Mouse (Mus musculus): ENCODE measurements around the gene Samd4b. TPM values are rescaled to one million over a fixed set of nuclear protein-coding genes. Genes with fewer than 3 reads are reported as not detected.
"Not testable (repeated sequence)": the region's sequence is repeated elsewhere in the genome, so short reads cannot be mapped to it uniquely, and the experiment has no call there.

Samd4b gene
- polyA plus RNA-seq (2015; fragmentation: Nextera tagmentation; extraction: Ambion mirVana) = 28.8 and 33.6 TPM in 2 replicates

GRCm38 (mm10) chr7:28597642-28598446 is at the start of gene Samd4b, which contains the start of gene Pak4:
TSS of gene Samd4b (minus strand) at chr7:28598144.
TSS of gene Pak4 (minus strand) at chr7:28598185.
- peak within 1 kb of the TSS; percentile 70 for H3K4me3 ChIP-seq (replicated peaks)
- ATAC-seq (replicated peaks; ENCODE audit: low FRiP score) = peak; percentile 81
- under 1% methylated on average over 65 of the region's 66 CpGs for WGBS
- peaks cover 58% of the 10 kb centered on the region for H3K4me1 ChIP-seq
- peak within 1 kb of the TSS; percentile 93 for H3K27ac ChIP-seq
- H3K27me3 ChIP-seq = no peaks in the 10 kb centered on the region
- peak within 1 kb of the TSS; percentile 64 for H3K9ac ChIP-seq
- H3K4me2 ChIP-seq = peak within 1 kb of the TSS; percentile 70
- H3K9me3 ChIP-seq (replicated peaks) = no peaks in the 10 kb centered on the region
- H3K36me3 ChIP-seq = no peaks in the 10 kb centered on the region

DNA sequence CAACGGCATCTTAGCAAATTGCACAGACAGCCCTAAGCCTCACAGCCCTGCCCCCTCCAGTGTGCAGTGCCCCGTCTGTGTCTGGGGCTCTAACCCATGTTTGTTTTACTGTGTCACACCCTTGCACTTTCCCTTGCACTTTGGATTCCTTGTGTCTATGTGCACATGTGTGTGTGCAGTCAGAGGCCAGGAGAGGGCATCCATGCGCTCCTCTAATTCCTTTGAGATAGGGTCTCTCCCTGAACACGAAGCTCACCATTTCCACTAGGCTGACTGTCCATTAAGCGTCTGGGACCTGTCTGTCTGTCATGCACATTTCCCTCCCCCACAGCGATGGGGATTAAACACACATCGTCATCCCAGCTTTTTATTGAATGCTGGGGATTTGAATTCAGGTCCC is 49.1 kb upstream of the Samd4b start:
- H3K27ac ChIP-seq = no peak overlapping the region
- 47% methylated on average over 7 of the region's 7 CpGs for WGBS
- no peaks in the 10 kb centered on the region for H3K9me3 ChIP-seq (replicated peaks)
- H3K36me3 ChIP-seq = no peaks in the 10 kb centered on the region
- no peaks in the 10 kb centered on the region for H3K27me3 ChIP-seq
- H3K9ac ChIP-seq = no peak overlapping the region
- ATAC-seq (replicated peaks; ENCODE audit: low FRiP score) = no peak
- H3K4me2 ChIP-seq = no peak overlapping the region
- no peaks in the 10 kb centered on the region for H3K4me1 ChIP-seq
- H3K4me3 ChIP-seq (replicated peaks) = no peak overlapping the region

DNA sequence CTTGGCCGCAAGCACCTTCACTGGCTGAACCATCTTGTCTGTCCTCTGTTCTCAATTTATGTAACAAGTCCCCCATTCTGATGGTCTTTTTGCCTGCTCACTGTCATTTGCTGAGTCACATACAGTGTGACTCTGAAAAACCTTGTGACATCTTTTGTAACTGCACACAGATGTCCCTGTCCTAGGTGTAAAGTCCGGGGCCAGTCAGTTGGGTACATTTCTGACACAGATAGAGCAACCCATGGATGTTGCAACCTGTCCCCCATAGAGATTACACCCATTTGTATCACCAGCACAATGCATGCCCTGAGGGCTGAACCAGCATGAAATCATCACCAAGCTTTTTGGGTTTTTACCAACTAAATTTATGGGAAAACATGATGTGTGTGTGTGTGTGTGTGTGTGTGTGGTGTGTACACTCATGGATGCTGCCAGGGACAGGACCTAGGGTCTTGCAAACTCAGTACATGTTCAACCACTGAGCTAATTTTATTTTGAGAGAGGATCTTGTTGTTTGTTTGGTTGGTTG is 48.1 kb upstream of the Samd4b start:
- WGBS = 87% methylated on average over 2 of the region's 2 CpGs
- Histone ChIP-seq H3K27ac (no peak overlapping the region), H3K27me3 (no peaks in the 10 kb centered on the region), H3K9me3 (replicated peaks) (no peaks in the 10 kb centered on the region), H3K4me3 (replicated peaks) (no peak overlapping the region), H3K4me1 (no peaks in the 10 kb centered on the region), H3K9ac (no peak overlapping the region), H3K36me3 (no peaks in the 10 kb centered on the region), H3K4me2 (no peak overlapping the region)
- no peak for ATAC-seq (replicated peaks; ENCODE audit: low FRiP score)

DNA sequence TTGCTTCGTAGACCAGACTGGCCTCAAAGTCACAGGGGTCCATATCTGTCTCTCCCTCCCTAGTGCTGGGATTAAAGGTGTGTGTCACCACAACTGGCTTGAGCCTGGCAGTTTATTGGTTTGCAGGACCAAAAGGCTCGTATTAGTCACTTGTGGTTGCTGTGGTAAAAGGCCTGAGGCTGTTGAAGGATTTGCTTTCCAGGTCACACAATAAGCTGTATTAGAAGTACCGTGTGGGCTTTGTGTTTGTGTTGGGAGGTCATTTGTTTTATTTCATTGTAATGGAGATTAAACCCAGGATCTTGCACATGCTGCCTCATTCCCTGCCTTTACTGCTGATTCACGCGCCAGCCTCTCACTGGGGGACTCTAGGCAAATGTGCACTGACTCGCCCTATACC is 47.4 kb upstream of the Samd4b start:
- ATAC-seq (replicated peaks; ENCODE audit: low FRiP score) = no peak
- no peak overlapping the region for H3K4me3 ChIP-seq (replicated peaks)
- no peaks in the 10 kb centered on the region for H3K36me3 ChIP-seq
- H3K27me3 ChIP-seq = no peaks in the 10 kb centered on the region
- H3K9ac ChIP-seq = no peak overlapping the region
- H3K9me3 ChIP-seq (replicated peaks) = no peaks in the 10 kb centered on the region
- H3K27ac ChIP-seq = no peak overlapping the region
- H3K4me2 ChIP-seq = no peak overlapping the region
- no peaks in the 10 kb centered on the region for H3K4me1 ChIP-seq
- WGBS = 76% methylated on average over 6 of the region's 6 CpGs

GRCm38 (mm10) chr7:28641546-28641945 is 43.6 kb upstream of the Samd4b start:
- Histone ChIP-seq H3K27ac (no peak overlapping the region), H3K4me2 (no peak overlapping the region), H3K9me3 (replicated peaks) (no peaks in the 10 kb centered on the region), H3K4me1 (0 out of 2 replicates have a peak, but pooled peaks cover 3% of the 10 kb centered on the region), H3K27me3 (no peaks in the 10 kb centered on the region), H3K4me3 (replicated peaks) (no peak overlapping the region), H3K36me3 (no peaks in the 10 kb centered on the region), H3K9ac (no peak overlapping the region)
- no peak for ATAC-seq (replicated peaks; ENCODE audit: low FRiP score)
- 30% methylated on average over 8 of the region's 8 CpGs for whole genome bisulfite sequencing

- Histone ChIP-seq H3K27ac (no peak overlapping the region), H3K4me3 (replicated peaks) (no peak overlapping the region), H3K36me3 (no peaks in the 10 kb centered on the region), H3K4me2 (no peak overlapping the region), H3K4me1 (0 out of 2 replicates have a peak, but pooled peaks cover 3% of the 10 kb centered on the region), H3K27me3 (peaks cover 5% of the 10 kb centered on the region), H3K9me3 (replicated peaks) (no peaks in the 10 kb centered on the region), H3K9ac (no peak overlapping the region)
- WGBS = 19% methylated on average over 8 of the region's 8 CpGs
- no peak for ATAC-seq (replicated peaks; ENCODE audit: low FRiP score)
Observed at GRCm38 (mm10) chr7:28637511-28637910, 39.6 kb upstream of the Samd4b start.

DNA sequence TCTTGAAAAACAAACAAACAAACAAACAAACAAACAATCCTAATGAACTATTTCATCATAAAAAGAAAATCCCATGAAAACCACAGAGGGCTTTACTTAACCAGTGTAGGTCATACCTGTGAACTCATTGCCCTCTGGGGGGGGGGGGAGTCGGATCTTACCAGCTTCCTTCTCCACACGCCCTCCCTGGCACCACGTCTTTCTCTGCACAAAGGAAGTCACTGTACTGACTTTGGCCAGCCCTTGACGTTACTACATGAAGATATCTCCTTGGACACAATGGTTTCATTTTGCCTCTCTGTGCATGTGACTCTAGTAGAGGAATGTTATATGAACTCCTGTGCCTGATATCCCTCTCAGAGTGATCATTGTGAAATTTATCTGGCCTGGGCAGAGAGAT is 36.2 kb upstream of the Samd4b start:
- WGBS = 64% methylated on average over 4 of the region's 4 CpGs
- no peak overlapping the region for H3K4me3 ChIP-seq (replicated peaks)

GRCm38 (mm10) chr7:28631073-28631472 is 33.1 kb upstream of the Samd4b start, which contains the start of gene Acp7:
TSS of gene Acp7 (minus strand) at chr7:28631332.
- 20% methylated on average over 10 of the region's 10 CpGs for WGBS
- no peak for ATAC-seq (replicated peaks; ENCODE audit: low FRiP score)
- Histone ChIP-seq H3K27ac (no peak within 1 kb of the TSS), H3K4me2 (peak within 1 kb of the TSS; percentile 57), H3K4me3 (replicated peaks) (peak within 1 kb of the TSS; percentile 31), H3K4me1 (peaks cover 11% of the 10 kb centered on the region), H3K9me3 (replicated peaks) (no peaks in the 10 kb centered on the region), H3K36me3 (no peaks in the 10 kb centered on the region), H3K9ac (no peak within 1 kb of the TSS), H3K27me3 (peaks cover 45% of the 10 kb centered on the region)

More for the DNA sequence above, 36.2 kb upstream of the Samd4b start:
- H3K9ac ChIP-seq = no peak overlapping the region
- H3K9me3 ChIP-seq (replicated peaks) = no peaks in the 10 kb centered on the region
- H3K36me3 ChIP-seq = no peaks in the 10 kb centered on the region
- no peak overlapping the region for H3K27ac ChIP-seq
- H3K4me2 ChIP-seq = no peak overlapping the region
- no peak for ATAC-seq (replicated peaks; ENCODE audit: low FRiP score)
- peaks cover 38% of the 10 kb centered on the region for H3K27me3 ChIP-seq
- H3K4me1 ChIP-seq = peaks cover 15% of the 10 kb centered on the region

DNA sequence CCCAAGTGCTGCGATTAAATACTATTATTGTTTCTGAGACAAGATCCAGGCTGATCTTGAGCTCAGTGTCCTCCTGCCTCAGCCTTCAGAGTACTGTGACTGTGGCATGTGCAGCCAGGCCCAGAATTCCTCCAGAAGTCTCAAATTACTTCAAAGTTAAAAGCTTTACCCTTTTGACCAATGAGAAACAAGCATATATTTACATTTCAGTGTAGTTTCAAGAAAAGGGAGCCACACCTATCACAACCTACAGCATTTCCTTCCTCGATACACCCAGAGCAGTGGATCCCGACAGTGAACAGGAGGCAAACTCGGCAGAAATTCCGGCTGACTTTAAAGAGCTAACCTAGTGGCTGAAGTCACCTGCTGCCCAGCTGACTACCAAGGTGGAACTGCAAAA is 26.8 kb upstream of the Samd4b start:
- Histone ChIP-seq H3K9ac (no peak overlapping the region), H3K4me1 (peaks cover under 1% of the 10 kb centered on the region; the same call in 1 of the 2 replicates), H3K36me3 (no peaks in the 10 kb centered on the region), H3K4me2 (no peak overlapping the region), H3K27ac (no peak overlapping the region), H3K4me3 (replicated peaks) (no peak overlapping the region), H3K27me3 (peaks cover 14% of the 10 kb centered on the region), H3K9me3 (replicated peaks) (no peaks in the 10 kb centered on the region)
- ATAC-seq (replicated peaks; ENCODE audit: low FRiP score) = no peak
- WGBS = 66% methylated on average over 5 of the region's 5 CpGs

DNA sequence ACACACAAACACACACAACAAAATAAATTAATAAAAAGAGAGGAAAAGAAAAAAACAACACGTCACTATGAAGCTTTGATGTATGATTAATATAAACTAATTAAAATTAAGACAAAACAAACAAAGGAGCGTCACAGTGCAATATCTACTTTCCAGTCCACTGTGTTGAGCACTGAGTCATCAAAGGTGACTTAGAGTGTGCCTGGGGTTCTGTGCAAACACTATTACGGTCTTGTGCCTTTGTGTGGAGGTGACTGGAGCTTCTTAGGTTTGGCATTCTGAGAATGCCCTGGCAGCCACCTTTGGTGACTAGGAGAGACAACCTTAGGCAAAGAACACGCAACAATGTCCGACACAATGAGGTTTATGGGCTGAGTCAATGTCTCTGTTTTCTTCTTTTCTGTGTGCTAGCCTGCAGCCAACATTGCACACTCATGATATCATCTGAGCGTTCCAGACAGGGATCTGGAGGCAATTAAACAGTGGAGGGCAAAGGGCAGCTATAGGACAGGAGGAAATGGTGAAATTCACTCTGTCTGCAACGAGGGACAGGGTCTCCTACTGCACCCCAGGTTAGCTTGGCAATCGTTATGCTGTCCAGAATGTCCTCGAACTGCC is 21.3 kb upstream of the Samd4b start:
- ATAC-seq (replicated peaks; ENCODE audit: low FRiP score) = no peak
- 59% methylated on average over 9 of the region's 9 CpGs for WGBS

DNA sequence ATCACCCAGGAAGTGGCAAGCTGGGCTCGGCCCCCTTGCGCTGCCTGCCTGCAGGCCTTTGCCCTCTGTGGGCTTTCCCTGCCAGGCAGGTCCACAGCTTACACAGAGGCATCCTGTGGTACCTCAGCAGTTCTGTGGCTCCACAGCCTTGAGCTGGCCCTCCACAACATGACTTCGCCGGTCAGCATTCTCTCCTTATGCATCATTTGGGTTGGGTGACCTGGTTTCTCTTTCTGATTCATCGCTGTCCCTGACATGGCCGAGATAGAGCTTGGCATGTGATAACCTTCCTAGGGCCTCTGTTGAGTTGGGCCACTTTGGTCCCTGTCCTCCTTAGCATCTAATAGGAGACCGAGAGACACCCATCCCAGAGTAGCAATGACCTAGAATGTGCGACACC is 8.0 kb upstream of the Samd4b start:
- Histone ChIP-seq H3K4me3 (replicated peaks) (no peak overlapping the region), H3K4me2 (no peak overlapping the region), H3K9ac (no peak overlapping the region), H3K27me3 (no peaks in the 10 kb centered on the region), H3K36me3 (no peaks in the 10 kb centered on the region), H3K27ac (no peak overlapping the region), H3K9me3 (replicated peaks) (no peaks in the 10 kb centered on the region), H3K4me1 (peaks cover 7% of the 10 kb centered on the region; the same call in 1 of the 2 replicates)
- ATAC-seq (replicated peaks; ENCODE audit: low FRiP score) = no peak
- 88% methylated on average over 8 of the region's 8 CpGs for WGBS

More for the DNA sequence above, 21.3 kb upstream of the Samd4b start:
- H3K9ac ChIP-seq = no peak overlapping the region
- H3K4me1 ChIP-seq = no peaks in the 10 kb centered on the region
- H3K4me2 ChIP-seq = no peak overlapping the region
- no peak overlapping the region for H3K4me3 ChIP-seq (replicated peaks)
- no peaks in the 10 kb centered on the region for H3K27me3 ChIP-seq
- H3K9me3 ChIP-seq (replicated peaks) = no peaks in the 10 kb centered on the region
- no peaks in the 10 kb centered on the region for H3K36me3 ChIP-seq
- no peak overlapping the region for H3K27ac ChIP-seq

DNA sequence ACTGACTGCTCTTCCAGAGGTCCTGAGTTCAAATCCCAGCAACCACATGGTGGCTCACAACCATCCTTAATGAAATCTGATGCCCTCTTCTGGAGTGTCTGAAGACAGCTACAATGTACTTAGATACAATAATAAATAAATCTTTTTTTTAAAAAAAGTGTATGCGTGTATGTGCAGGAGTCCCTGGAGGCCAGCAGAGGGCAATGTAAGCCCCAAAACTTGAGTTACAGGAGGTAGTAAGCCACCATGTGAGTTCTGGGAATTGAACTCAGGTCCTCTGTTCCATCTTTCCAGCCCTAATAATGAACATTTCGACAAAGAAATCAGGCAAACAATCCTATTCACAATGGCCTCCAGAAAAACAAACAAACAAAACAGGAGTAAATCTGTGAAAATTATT is 5.8 kb upstream of the Samd4b start:
- H3K4me2 ChIP-seq; H3K27me3 ChIP-seq; ATAC-seq (replicated peaks; ENCODE audit: low FRiP score): not testable (repeated sequence)

More for the DNA sequence above, 5.8 kb upstream of the Samd4b start:
- H3K9ac ChIP-seq; H3K4me3 ChIP-seq (replicated peaks); H3K9me3 ChIP-seq (replicated peaks); H3K27ac ChIP-seq; H3K36me3 ChIP-seq; H3K4me1 ChIP-seq: not testable (repeated sequence)
- 83% methylated on average over 2 of the region's 2 CpGs for WGBS

Data from kidney, embryonic 15.5 days (tissue).